Mouse (Mus musculus) heart, adult 2 months (tissue): ENCODE results near the gene Zfp831. TPM values are rescaled to one million over a fixed set of nuclear protein-coding genes. Genes with fewer than 3 reads are reported as not detected.

Source experiments
- DNase-seq, 2 experiments: peaks; one replicate each; pipeline ENCODE4 v3.0.0; 2021
- H3K27ac ChIP-seq: fragments of 200-600 bp; 2 replicates; pipeline ENCODE4 v1.8.1; 2022
- H3K27me3 ChIP-seq: fragments of 200-500 bp; 2 replicates; pipeline ENCODE4 v1.6.1; 2012; ENCODE audit warnings: mild to moderate bottlenecking, low read length, inconsistent platforms, mixed read lengths; ENCODE audit not compliant: control insufficient read depth, insufficient read depth
- H3K36me3 ChIP-seq: fragments of 200-500 bp; 2 replicates; pipeline ENCODE4 v1.6.1; 2012; ENCODE audit warnings: low read length, inconsistent platforms; ENCODE audit not compliant: control insufficient read depth, insufficient read depth
- H3K4me1 ChIP-seq: fragments of 200-500 bp; 2 replicates; pipeline ENCODE4 v1.6.1; 2011; ENCODE audit warnings: low read length; ENCODE audit not compliant: control insufficient read depth, insufficient read depth
- H3K4me3 ChIP-seq: fragments of 200-600 bp; 2 replicates; pipeline ENCODE4 v1.8.1; 2022
- H3K79me2 ChIP-seq: fragments of 200-500 bp; replicated peaks from 2 replicates; pipeline ENCODE4 v1.6.1; 2012; ENCODE audit warnings: mild to moderate bottlenecking, inconsistent platforms, low read length, moderate library complexity, mixed read lengths; ENCODE audit not compliant: control insufficient read depth, insufficient read depth
- H3K9ac ChIP-seq: fragments of 200-500 bp; 2 replicates; pipeline ENCODE4 v1.6.1; 2012; ENCODE audit warnings: low read depth, mild to moderate bottlenecking, control low read depth, inconsistent platforms, low read length, mixed read lengths
- CTCF ChIP-seq: fragments of 200-600 bp; IDR thresholded peaks from 2 replicates; pipeline ENCODE4 v1.8.1; 2022; ENCODE audit warnings: antibody characterized with exemption, mild to moderate bottlenecking, moderate library complexity
- EP300 ChIP-seq: fragments of 200-500 bp; IDR thresholded peaks from 2 replicates; pipeline ENCODE4 v1.6.1; 2011; ENCODE audit warnings: low read depth, low read length, control low read depth; ENCODE audit not compliant: insufficient read depth
- POLR2A ChIP-seq: fragments of 200-500 bp; IDR thresholded peaks from 2 replicates; pipeline ENCODE4 v1.6.1; 2011; ENCODE audit warnings: mild to moderate bottlenecking, low read depth, low read length, control low read depth; ENCODE audit not compliant: insufficient read depth
- WGBS: fragments of 180-500 bp; shearing (Covaris S2); methylation state at CpG from one replicate; pipeline ENCODE4 v1.1.7; 2018; 5-methylcytosine and 5-hydroxymethylcytosine counted together
- intact Hi-C: fragments of 180-260 bp; cut with DNase I; formaldehyde crosslinking; loops from one replicate; pipeline ENCODE4 v1.15.1; 2025
- polyA plus RNA-seq: library from polyadenylated mRNA; depleted of rRNA; stranded (reverse); fragments of >200 nt; gene quantifications from 2 replicates; pipeline ENCODE4 v1.2.3, GENCODE M21; 2012; rRNA removed
- total RNA-seq, 2 experiments: library from RNA; stranded (reverse); gene quantifications; 2 replicates each; pipeline ENCODE4 v1.2.3; 2021

The Zfp831 gene
- total and polyA plus RNA-seq, 3 experiments: 0.08 to 0.11 (median 0.10) TPM

DNA sequence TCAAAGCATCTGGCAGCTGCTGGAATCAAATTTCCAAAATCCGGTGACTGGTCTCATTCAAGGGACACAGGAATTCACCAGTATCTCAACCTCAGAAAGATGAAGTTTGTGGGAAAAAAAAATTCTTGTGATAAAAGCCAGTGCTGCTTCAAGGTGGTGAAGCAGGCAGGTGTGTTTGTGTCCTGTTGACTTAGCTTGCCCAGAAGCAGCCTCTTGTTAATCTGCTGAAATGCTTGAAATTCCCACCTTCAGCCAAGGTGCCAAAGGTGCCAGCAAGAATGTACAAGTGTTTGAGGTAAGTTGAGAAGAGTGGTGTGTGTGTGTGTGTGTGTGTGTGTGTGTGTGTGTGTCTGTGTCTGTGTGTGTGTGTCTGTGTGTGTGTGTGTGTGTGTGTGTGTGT is 110.9 kb downstream of the Zfp831 start:
- WGBS: 88% methylated on average over 1 of the region's 1 CpGs

GRCm38 (mm10) chr2:174759189-174759588 is 115.9 kb downstream of the Zfp831 start:
- H3K4me1 ChIP-seq: no peaks in the 10 kb centered on the region
- TF ChIP-seq POLR2A (no peak), CTCF (no peak), EP300 (no peak)
- no peaks in the 10 kb centered on the region for H3K79me2 ChIP-seq
- H3K36me3 ChIP-seq: no peaks in the 10 kb centered on the region
- H3K27me3 ChIP-seq: peaks cover 2% of the 10 kb centered on the region
- 67% methylated on average over 4 of the region's 4 CpGs for WGBS
- intact Hi-C loops: no loop called here
- no peak overlapping the region for H3K4me3 ChIP-seq
- no peak overlapping the region for H3K27ac ChIP-seq
- no peak for DNase-seq
- H3K9ac ChIP-seq: no peak overlapping the region

More for the DNA sequence above, 110.9 kb downstream of the Zfp831 start:
- Histone ChIP-seq H3K79me2 (no peaks in the 10 kb centered on the region), H3K4me3 (no peak overlapping the region), H3K9ac (no peak overlapping the region), H3K27ac (no peak overlapping the region), H3K36me3 (no peaks in the 10 kb centered on the region), H3K4me1 (no peaks in the 10 kb centered on the region), H3K27me3 (no peaks in the 10 kb centered on the region)
- intact Hi-C loops: no loop called here
- no peak for DNase-seq
- no peak for TF ChIP-seq EP300
- no peak for TF ChIP-seq POLR2A
- TF ChIP-seq CTCF: no peak

Other genes with a start within 250 kb of the Zfp831 start
- 10 to 100 TPM; 26.5 to 30.3 TPM for gene Nelfcd, start 227.7 kb upstream of the Zfp831 start, total RNA-seq
- 38.1 and 47.5 TPM in 2 replicates for gene Nelfcd, start 227.7 kb upstream of the Zfp831 start, polyA plus RNA-seq
- 10 to 100 TPM; 31.1 to 34.4 TPM for gene Ctsz, start 204.5 kb upstream of the Zfp831 start, total RNA-seq
- gene Ctsz, start 204.5 kb upstream of the Zfp831 start, polyA plus RNA-seq: 49.5 and 59.5 TPM in 2 replicates
- 10 to 100 TPM in 1 of 2 experiments, 1 to 10 TPM in 1; 4.1 to 21.4 TPM for gene Tubb1, start 192.8 kb upstream of the Zfp831 start, total RNA-seq
- 6.8 and 9.7 TPM in 2 replicates for gene Tubb1, start 192.8 kb upstream of the Zfp831 start, polyA plus RNA-seq
- 1,000 to 10,000 TPM; 1,426 to 1,687 TPM for gene Atp5e, start 179.4 kb upstream of the Zfp831 start, total RNA-seq
- gene Atp5e, start 179.4 kb upstream of the Zfp831 start, polyA plus RNA-seq: 969 and 1,190 TPM in 2 replicates
- gene Prelid3b, start 170.5 kb upstream of the Zfp831 start, total RNA-seq: 10 to 100 TPM; 53.1 to 57.8 TPM
- gene Prelid3b, start 170.5 kb upstream of the Zfp831 start, polyA plus RNA-seq: 58.8 and 87.6 TPM in 2 replicates
- gene Edn3, start 117.1 kb downstream of the Zfp831 start, total RNA-seq: 1 to 10 TPM; 1.4 to 1.5 TPM
- 0.37 and 0.47 TPM in 2 replicates for gene Edn3, start 117.1 kb downstream of the Zfp831 start, polyA plus RNA-seq